Mouse (Mus musculus) liver, embryonic 14.5 days (tissue): ENCODE measurements around the gene Pex26. TPM values are rescaled to one million over a fixed set of nuclear protein-coding genes. Genes with fewer than 3 reads are reported as not detected.

Experiments used
- ATAC-seq: fragments of 200-750 bp; cut with Nextera tagmentation; 2 replicates; pipeline ENCODE4 v1.8.0; 2017; ENCODE audit warnings: moderate number of reproducible peaks, mild to moderate bottlenecking, moderate library complexity; ENCODE audit not compliant: insufficient read depth
- DNase-seq, 3 experiments: peaks; one replicate each; pipeline ENCODE4 v3.0.0-alpha.2; 2012 to 2013; ENCODE audit warnings: low read depth in 3 of 3, low spot score in 3 of 3
- H3K27ac ChIP-seq: fragments of 300-500 bp; sonication (generic); 2 replicates; pipeline ENCODE4 v1.5.1; 2014; ENCODE audit warnings: moderate library complexity, mild to moderate bottlenecking, control low read depth, inconsistent platforms
- H3K27me3 ChIP-seq: fragments of 300-500 bp; sonication (generic); 2 replicates; pipeline ENCODE4 v1.6.1; 2014; ENCODE audit warnings: mild to moderate bottlenecking, low read length, moderate library complexity; ENCODE audit not compliant: control insufficient read depth, insufficient read depth
- H3K36me3 ChIP-seq: fragments of 300-500 bp; sonication (generic); replicated peaks from 2 replicates; pipeline ENCODE4 v1.6.1; 2014; ENCODE audit warnings: low read depth; ENCODE audit not compliant: control insufficient read depth, insufficient read depth
- H3K4me1 ChIP-seq, 2 experiments: fragments of 200-500 bp in 1 of 2; fragments of 300-500 bp in 1 of 2; sonication (generic) in 1 of 2; replicated peaks; 2 replicates each; pipeline ENCODE4 v1.6.1; 2012 to 2014; ENCODE audit warnings: antibody characterized with exemption in 1 of 2, inconsistent platforms in 1 of 2, low read length in 1 of 2; ENCODE audit not compliant: control insufficient read depth in 2 of 2, insufficient read depth in 2 of 2
- H3K4me2 ChIP-seq: fragments of 300-500 bp; sonication (generic); 2 replicates; pipeline ENCODE4 v1.6.1; 2014; ENCODE audit warnings: low read depth, mild to moderate bottlenecking, control low read depth, moderate library complexity
- H3K4me3 ChIP-seq, 2 experiments: fragments of 200-500 bp in 1 of 2; fragments of 300-500 bp in 1 of 2; sonication (generic) in 1 of 2; 2 replicates each; pipeline ENCODE4 v1.5.1; 2012 to 2014; ENCODE audit warnings: low read depth in 2 of 2, low read length in 2 of 2, mild to moderate bottlenecking in 2 of 2, control low read depth in 1 of 2, inconsistent platforms in 1 of 2, moderate library complexity in 1 of 2; ENCODE audit not compliant: insufficient read depth in 1 of 2
- H3K9ac ChIP-seq: fragments of 300-500 bp; sonication (generic); replicated peaks from 2 replicates; pipeline ENCODE4 v1.6.1; 2014; ENCODE audit warnings: mild to moderate bottlenecking, control low read depth, moderate library complexity
- H3K9me3 ChIP-seq: fragments of 300-500 bp; sonication (generic); 2 replicates; pipeline ENCODE4 v1.6.1; 2016; ENCODE audit warnings: low read length, mixed read lengths; ENCODE audit not compliant: control insufficient read depth
- CTCF ChIP-seq: IDR thresholded peaks from 2 replicates; pipeline ENCODE4 v1.5.1; 2016; ENCODE audit warnings: antibody characterized with exemption, low read depth, control low read depth
- EP300 ChIP-seq: IDR thresholded peaks from 2 replicates; pipeline ENCODE4 v1.6.1; 2016; ENCODE audit warnings: antibody characterized with exemption, low read depth
- WGBS: fragments of 180-500 bp; shearing (Covaris S2); extraction: QIAGEN DNeasy Blood & Tissue Kit; methylation state at CpG from one replicate; pipeline ENCODE4 v1.1.7; 2014; ENCODE audit not compliant: insufficient replicate concordance; 5-methylcytosine and 5-hydroxymethylcytosine counted together
- polyA plus RNA-seq, 2 experiments: library from polyadenylated mRNA; depleted of rRNA in 1 of 2; stranded (reverse) in 1 of 2; unstranded in 1 of 2; fragments of >200 nt; fragmentation: Nextera tagmentation in 1 of 2; extraction: Ambion mirVana in 1 of 2; gene quantifications; 2 replicates each; pipeline versions ENCODE4 v1.2.1 to v1.2.3; 2012 to 2014

The Pex26 gene
- polyA plus RNA-seq, 2 experiments, result 2.2 to 3.3 TPM

DNA sequence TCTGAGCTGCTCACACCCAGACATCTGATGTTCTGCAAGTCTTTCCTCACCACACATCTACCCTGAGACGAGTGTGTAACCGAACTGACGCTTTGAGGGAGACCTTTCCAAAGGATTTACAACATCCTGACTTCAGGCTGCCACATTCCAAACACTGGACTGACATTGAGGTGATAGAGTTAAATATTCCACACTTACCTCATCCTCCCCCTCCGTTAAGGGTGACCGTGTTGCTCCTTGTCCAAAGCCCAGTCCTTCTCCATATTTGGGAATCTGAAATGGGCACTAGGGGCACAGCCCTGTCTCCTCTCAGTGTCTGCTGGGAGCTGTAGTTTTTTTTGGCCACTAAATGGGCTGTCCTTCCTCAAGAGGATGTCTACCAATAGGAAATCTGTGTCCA lies 10.0 kb upstream of the Pex26 start:
- H3K27me3 ChIP-seq, result no peaks in the 10 kb centered on the region; the same call in 1 of the 2 replicates
- H3K4me2 ChIP-seq, result no peak overlapping the region
- no peak overlapping the region for H3K4me3 ChIP-seq
- peaks cover 0 to 10% of the 10 kb centered on the region in 2 experiments; a peak in 2 of 4 replicates for H3K4me1 ChIP-seq
- H3K36me3 ChIP-seq, result no peaks in the 10 kb centered on the region
- DNase-seq, result no peak
- no peak for TF ChIP-seq EP300
- no peak for TF ChIP-seq CTCF
- no peak overlapping the region for H3K27ac ChIP-seq
- H3K9ac ChIP-seq, result no peak overlapping the region
- ATAC-seq, result no peak
- 50% methylated on average over 5 of the region's 5 CpGs for WGBS
- H3K9me3 ChIP-seq, result no peaks in the 10 kb centered on the region

DNA sequence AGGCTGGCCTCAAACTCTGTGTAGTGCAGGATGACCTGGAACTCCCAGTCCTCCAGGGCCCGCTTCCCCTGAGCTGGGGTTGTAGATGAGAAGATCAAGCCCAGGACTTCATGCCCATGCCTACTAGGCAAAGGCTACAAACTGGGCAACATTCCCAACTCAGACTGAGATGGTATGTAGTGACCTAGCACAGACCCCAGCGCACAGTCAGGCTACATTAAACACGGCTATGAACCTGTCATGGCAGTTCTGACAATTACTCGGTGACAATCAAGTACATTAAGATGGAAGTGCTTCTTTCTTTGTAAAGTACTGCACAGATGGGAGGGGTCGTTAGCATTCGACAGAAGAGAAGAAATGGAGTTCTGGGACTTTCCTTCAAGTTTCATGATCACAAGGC lies 8.7 kb upstream of the Pex26 start:
- ATAC-seq, result no peak
- H3K9me3 ChIP-seq, result no peaks in the 10 kb centered on the region
- H3K4me1 ChIP-seq, result peaks cover 0 to 10% of the 10 kb centered on the region in 2 experiments; a peak in 2 of 4 replicates
- no peaks in the 10 kb centered on the region for H3K36me3 ChIP-seq
- no peak overlapping the region for H3K4me2 ChIP-seq
- H3K27me3 ChIP-seq, result no peaks in the 10 kb centered on the region; the same call in 1 of the 2 replicates
- H3K4me3 ChIP-seq, result no peak overlapping the region
- H3K27ac ChIP-seq, result no peak overlapping the region
- TF ChIP-seq CTCF (no peak), EP300 (no peak)
- no peak for DNase-seq
- H3K9ac ChIP-seq, result no peak overlapping the region
- 74% methylated on average over 6 of the region's 6 CpGs for WGBS

DNA sequence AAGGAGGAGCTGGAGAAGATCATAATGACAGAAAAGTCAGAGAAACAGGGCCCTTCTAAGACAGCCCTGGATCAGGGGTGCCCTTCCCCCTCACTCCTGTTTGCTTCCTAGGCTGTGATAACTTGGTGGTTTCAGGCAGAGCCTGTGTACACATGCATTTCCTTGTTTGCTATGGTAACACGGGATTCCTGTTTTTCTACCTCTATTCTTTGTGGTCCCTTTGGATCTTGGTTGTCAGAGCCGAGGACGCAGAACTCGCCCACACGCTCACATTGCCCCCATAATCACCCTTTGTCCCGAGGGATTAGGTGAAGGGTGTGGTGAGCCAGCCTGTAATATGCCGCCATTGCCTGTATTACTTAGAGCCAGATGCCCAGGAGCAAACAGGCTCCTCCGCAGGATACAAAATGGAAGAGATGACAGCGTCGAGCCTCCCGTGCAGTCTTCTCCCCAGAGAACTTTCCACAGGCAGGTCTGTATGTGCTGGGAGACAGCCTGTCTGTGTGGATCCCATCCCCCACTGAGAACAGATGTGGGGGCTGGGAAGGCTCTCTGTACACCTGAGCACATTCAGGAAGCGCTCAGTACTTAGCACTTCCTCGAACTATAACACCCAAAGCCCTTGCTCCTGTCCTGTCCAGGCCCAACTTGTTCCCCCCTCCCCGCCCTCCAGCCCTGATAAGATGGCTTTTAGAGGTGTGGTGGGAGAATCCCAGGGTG lies 7.3 kb upstream of the Pex26 start:
- DNase-seq (no peak), ATAC-seq (no peak)
- Histone ChIP-seq H3K4me3 (no peak overlapping the region), H3K4me1 (peaks cover 0 to 10% of the 10 kb centered on the region in 2 experiments; a peak in 2 of 4 replicates), H3K4me2 (no peak overlapping the region), H3K9me3 (no peaks in the 10 kb centered on the region), H3K36me3 (no peaks in the 10 kb centered on the region), H3K27ac (no peak overlapping the region), H3K9ac (no peak overlapping the region), H3K27me3 (no peaks in the 10 kb centered on the region; the same call in 1 of the 2 replicates)
- TF ChIP-seq CTCF, result no peak
- TF ChIP-seq EP300, result no peak
- WGBS, result 35% methylated on average over 14 of the region's 14 CpGs

DNA sequence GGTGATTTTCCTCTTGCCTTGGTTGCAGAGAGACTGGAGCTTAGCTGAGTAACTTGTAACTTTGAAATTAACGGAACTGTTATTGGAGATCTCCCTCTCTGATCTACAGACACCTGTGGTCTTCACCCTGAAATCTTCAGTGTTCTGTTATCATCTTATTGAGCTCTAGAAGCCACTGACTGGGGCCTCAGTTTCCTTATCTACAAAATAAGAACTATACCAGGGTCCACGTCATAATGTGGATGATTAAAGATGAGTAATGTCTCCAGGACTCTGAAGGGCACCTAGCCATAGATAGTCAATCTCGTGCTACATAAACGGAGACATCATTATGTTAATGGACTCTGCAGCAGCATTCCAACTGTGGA lies 6.8 kb upstream of the Pex26 start:
- DNase-seq (no peak), ATAC-seq (no peak)
- TF ChIP-seq CTCF, result no peak
- TF ChIP-seq EP300, result no peak
- H3K4me1 ChIP-seq, result peaks cover 0 to 10% of the 10 kb centered on the region in 2 experiments; a peak in 2 of 4 replicates
- H3K36me3 ChIP-seq, result no peaks in the 10 kb centered on the region
- no peak overlapping the region for H3K9ac ChIP-seq
- H3K4me2 ChIP-seq, result no peak overlapping the region
- WGBS, result 41% methylated on average over 4 of the region's 4 CpGs
- no peaks in the 10 kb centered on the region for H3K9me3 ChIP-seq
- no peak overlapping the region for H3K4me3 ChIP-seq
- H3K27ac ChIP-seq, result no peak overlapping the region
- no peaks in the 10 kb centered on the region; the same call in 1 of the 2 replicates for H3K27me3 ChIP-seq

DNA sequence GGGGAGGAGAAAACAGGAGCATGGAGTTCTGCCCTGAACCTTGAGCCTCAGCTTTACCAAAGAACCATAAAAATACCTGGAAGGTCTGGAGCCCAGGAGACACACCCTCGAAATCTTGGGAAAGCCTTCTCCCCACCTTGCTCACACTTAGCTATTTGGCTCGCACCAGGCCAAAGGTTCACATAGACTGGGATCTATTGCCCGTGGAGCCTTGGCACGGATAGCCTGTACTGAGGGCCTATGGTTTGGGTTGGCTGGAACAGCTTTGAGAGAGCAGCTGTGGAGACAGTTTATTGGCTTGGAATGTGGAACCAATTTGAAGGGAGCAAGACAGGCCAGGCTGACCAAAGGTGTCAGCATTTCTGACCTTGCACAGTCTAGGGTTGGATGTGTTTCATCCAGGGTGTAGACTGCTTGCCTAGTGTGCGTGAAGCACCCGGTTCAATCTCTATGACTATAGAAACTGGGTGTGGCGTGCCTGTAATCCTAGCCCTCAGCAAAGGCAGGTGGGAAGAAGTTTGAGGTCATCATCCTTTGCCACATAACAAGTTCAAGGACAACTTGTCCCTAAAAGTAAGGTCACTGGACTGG lies 6.3 kb upstream of the Pex26 start:
- Histone ChIP-seq H3K9ac (no peak overlapping the region), H3K27ac (no peak overlapping the region), H3K27me3 (no peaks in the 10 kb centered on the region; the same call in 1 of the 2 replicates), H3K4me2 (no peak overlapping the region), H3K4me1 (peaks cover 0 to 10% of the 10 kb centered on the region in 2 experiments; a peak in 2 of 4 replicates), H3K36me3 (no peaks in the 10 kb centered on the region), H3K4me3 (no peak overlapping the region), H3K9me3 (no peaks in the 10 kb centered on the region)
- 0 out of 2 replicates have a peak, but pooled peaks have one; percentile 18 for ATAC-seq
- 67% methylated on average over 7 of the region's 7 CpGs for WGBS
- no peak for TF ChIP-seq EP300
- no peak for TF ChIP-seq CTCF
- no peak for DNase-seq
